Mouse (Mus musculus) Patski (cell line): ENCODE measurements at regions not wholly inside any gene's neighbourhood (a gene's known extent, or its start where the extent isn't known, plus 50 kb on each side); places are given as distances from the start of the nearest gene placed in this dataset.
A peak's percentile ranks its signal among the peaks of the same experiment; 100 is the strongest.
"Not testable (repeated sequence)": the region's sequence is repeated elsewhere in the genome, so short reads cannot be mapped to it uniquely, and the experiment has no call there.

ENCODE experiments used
- ATAC-seq: fragments of 100-300 bp; one replicate; pipeline ENCODE4 v1.8.0; 2021
- CTCF ChIA-PET: fragments of 350-600 bp; sonication (Branson Sonifier 250); formaldehyde crosslinking; loops from one replicate; lab custom pipeline; 2022; ENCODE audit warnings: inconsistent platforms; lab: Charles Lee
- POLR2A ChIA-PET: fragments of 350-600 bp; sonication (Branson Sonifier 250); formaldehyde crosslinking; loops from one replicate; lab custom pipeline; 2022; ENCODE audit warnings: antibody characterized with exemption, inconsistent platforms; lab: Charles Lee
- DNase-seq: peaks from one replicate; pipeline ENCODE4 v3.0.0-alpha.2; 2011; ENCODE audit warnings: low read depth, low spot score
- H3K27me3 ChIP-seq: fragments of 371-371 bp; one replicate; pipeline ENCODE4 v1.5.1; 2021
- CTCF ChIP-seq: fragments of 100-300 bp; IDR thresholded peaks from one replicate; pipeline ENCODE4 v1.5.1; 2021
- in situ Hi-C: fragments of 300-500 bp; cut with MboI; formaldehyde crosslinking; loops from 3 replicates; pipeline ENCODE4 v1.11.1; 2018; ENCODE audit warnings: low pct_unique_long_range_greater_than_20kb, mixed read lengths

- peak; percentile 42 for ATAC-seq
- DNase-seq: no peak
- ChIA-PET POLR2A (no interaction called here), CTCF (no interaction called here)
- TF ChIP-seq CTCF: no peak
- no peaks in the 10 kb centered on the region for H3K27me3 ChIP-seq
- in situ Hi-C loops: no loop called here
Measured at GRCm38 (mm10) chr3:117067470-117068053, 98.8 kb upstream of the Palmd start.

DNA sequence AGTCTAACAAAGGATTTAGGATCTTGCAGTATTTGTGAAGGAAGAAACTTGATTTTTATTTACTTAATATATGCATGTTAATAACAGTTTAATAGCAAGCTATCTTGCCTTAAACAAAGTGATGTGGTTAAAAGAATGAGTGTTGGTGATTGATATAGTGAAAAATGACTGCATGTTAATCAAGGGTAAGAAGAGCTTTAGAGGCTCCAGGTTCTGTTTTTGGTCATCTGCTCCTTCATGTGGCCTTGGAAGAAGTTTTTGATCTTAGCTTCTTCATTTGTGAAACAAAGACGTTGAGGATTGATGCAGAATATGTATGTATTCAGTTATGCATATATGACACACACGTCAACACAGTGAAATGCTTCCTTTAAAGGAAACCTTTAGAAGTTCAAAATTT lies 97.1 kb upstream of the Palmd start:
- ChIA-PET CTCF (interaction anchor here (1.0 to 1.4 kb wide), 3 partner anchors 11 to 93 kb away, joined by 3 to 4 read pairs (median 3); no protein-coding TSS in a partner anchor), POLR2A (no interaction called here)
- ATAC-seq: no peak
- TF ChIP-seq CTCF: no peak
- no peak for DNase-seq
- H3K27me3 ChIP-seq: no peaks in the 10 kb centered on the region
- in situ Hi-C loops: no loop called here

DNA sequence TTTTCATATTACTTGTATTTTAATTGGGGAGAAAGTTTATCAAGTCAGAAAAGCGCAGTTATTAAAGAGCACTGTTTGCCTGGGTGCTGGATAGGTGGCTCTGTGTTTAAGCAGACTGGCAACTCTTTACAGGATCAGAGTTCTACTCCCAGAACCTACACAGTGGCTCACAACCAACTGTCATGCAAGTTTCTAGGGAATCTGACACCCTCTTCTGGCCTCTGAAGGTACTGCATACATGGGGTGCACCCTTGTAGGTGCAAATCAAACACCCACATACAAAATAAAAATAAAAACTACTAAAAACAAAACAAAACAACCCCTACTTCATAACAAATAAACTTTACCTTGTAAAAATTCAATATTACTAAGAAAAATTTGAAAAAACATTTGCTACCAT lies 93.0 kb upstream of the Palmd start:
- in situ Hi-C loops: loop anchor here (5.0 kb wide), 1 partner anchor 155 kb away; no protein-coding TSS in a partner anchor
- CTCF ChIA-PET: interaction anchor here (1.4 to 1.8 kb wide), 2 partner anchors 10 to 14 kb away, joined by 4 to 9 read pairs; no protein-coding TSS in a partner anchor
- DNase-seq (no peak), ATAC-seq (no peak)
- POLR2A ChIA-PET: no interaction called here
- TF ChIP-seq CTCF: peak; percentile 71
- no peaks in the 10 kb centered on the region for H3K27me3 ChIP-seq

DNA sequence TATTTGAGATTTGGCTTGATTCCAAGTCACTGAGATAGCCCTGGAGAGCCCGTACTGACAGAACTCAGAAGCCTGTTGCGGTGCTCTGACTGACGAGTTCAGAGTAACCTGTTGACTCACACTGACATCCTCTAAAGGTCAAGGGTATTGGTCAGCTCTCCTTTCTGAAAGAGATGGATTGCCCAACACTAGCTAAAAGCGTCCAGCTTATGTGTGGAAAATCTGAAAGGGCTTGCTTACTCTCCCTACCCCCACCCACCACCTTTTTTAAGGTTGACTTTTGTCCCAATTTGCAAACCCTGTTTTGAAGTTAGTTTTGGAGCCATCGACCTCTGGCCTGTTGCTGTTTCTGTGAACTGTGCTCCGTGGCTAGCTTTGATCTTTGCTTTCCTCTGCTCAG lies 92.4 kb upstream of the Palmd start:
- TF ChIP-seq CTCF: no peak
- no peak for ATAC-seq
- ChIA-PET POLR2A (no interaction called here), CTCF (interaction anchor here (1.0 to 1.4 kb wide), 2 partner anchors 13 to 29 kb away, joined by 3 to 4 read pairs; no protein-coding TSS in a partner anchor)
- DNase-seq: no peak
- H3K27me3 ChIP-seq: no peaks in the 10 kb centered on the region
- in situ Hi-C loops: loop anchor here (5.0 kb wide), 1 partner anchor 154 kb away; no protein-coding TSS in a partner anchor

- DNase-seq, in situ Hi-C loops, ATAC-seq, POLR2A ChIA-PET, H3K27me3 ChIP-seq: not testable (repeated sequence)
- CTCF ChIA-PET: interaction anchor here (1.0 to 1.5 kb wide), 3 partner anchors 48 to 141 kb away, joined by 3 to 5 read pairs (median 4); no protein-coding TSS in a partner anchor
Measured at GRCm38 (mm10) chr3:117054711-117055110, 85.9 kb upstream of the Palmd start.

- POLR2A ChIA-PET: no interaction called here
- ATAC-seq: no peak
- CTCF ChIA-PET: interaction anchor here (2.2 kb wide), 1 partner anchor 11 kb away, joined by 9 read pairs; no protein-coding TSS in a partner anchor
- H3K27me3 ChIP-seq: no peaks in the 10 kb centered on the region
- no peak for DNase-seq
- no peak for TF ChIP-seq CTCF
- in situ Hi-C loops: no loop called here
Measured at GRCm38 (mm10) chr3:117051431-117051830, 82.6 kb upstream of the Palmd start.

DNA sequence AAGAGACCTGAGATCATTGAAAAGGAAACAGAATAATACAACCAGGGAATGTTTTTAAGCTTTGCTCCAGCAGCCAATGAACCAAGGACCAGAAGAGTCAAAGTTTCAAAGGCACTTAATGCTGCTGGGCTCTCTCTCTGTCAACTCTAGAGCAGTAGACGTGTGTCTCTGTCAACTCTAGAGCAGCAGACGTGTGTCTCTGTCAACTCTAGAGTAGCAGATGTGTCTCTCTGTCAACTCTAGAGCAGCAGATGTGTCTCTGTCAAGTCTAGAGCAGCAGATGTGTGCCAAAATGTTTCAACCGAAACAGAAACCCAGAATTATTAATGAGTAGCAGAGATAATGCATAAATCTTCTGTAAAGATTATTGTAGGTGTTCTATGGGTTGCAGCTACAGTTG lies 82.1 kb upstream of the Palmd start:
- DNase-seq (no peak), ATAC-seq (peak; percentile 67)
- ChIA-PET CTCF (no interaction called here), POLR2A (no interaction called here)
- in situ Hi-C loops: no loop called here
- no peaks in the 10 kb centered on the region for H3K27me3 ChIP-seq
- TF ChIP-seq CTCF: no peak

- no peaks in the 10 kb centered on the region for H3K27me3 ChIP-seq
- no peak for TF ChIP-seq CTCF
- ChIA-PET CTCF (interaction anchor here (2.3 kb wide), 1 partner anchor 9 kb away, joined by 4 read pairs; no protein-coding TSS in a partner anchor), POLR2A (no interaction called here)
- DNase-seq (no peak), ATAC-seq (no peak)
- in situ Hi-C loops: no loop called here
Measured at GRCm38 (mm10) chr3:117049410-117049809, 80.6 kb upstream of the Palmd start.

DNA sequence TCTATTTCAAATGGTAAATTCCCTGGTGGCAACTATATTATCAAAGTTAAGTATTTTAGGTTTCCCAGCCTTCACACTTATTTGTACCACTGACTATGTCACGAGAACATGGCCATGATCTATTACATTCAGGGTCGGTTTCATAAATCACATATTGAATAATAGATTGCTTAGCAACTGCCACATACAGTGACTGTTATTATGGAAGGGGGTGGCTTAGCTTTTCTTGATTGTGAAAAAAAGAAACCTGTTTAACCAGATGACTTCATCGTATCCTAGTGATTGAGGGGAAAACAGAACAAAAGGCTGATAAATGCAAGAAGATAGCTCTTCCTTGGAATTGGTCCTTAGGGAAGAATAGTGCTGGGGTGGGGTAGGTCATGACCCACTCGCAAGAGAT lies 76.0 kb upstream of the Palmd start:
- CTCF ChIA-PET: no interaction called here
- no peak for TF ChIP-seq CTCF
- in situ Hi-C loops: no loop called here
- ATAC-seq (no peak), DNase-seq (no peak)
- POLR2A ChIA-PET: no interaction called here
- H3K27me3 ChIP-seq: no peaks in the 10 kb centered on the region

DNA sequence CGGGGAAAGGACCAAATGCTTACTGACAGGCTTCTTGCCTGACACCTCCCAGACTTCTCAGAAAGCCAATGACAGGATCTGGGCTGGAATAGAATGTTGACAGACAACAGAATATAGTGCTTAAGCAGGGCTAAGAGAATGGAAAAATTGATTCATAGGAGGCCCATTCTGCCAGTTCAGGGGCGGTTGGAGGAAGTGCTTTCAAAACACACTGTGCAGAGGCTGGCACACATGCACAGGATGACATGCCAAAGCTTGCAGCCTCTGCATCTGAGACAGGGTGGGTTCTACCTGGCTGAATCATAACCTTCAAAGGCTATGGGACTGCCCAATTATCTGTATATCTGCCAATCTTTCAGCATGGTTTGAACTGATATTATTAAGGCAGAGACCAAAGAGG lies 75.5 kb upstream of the Palmd start:
- in situ Hi-C loops: no loop called here

GRCm38 (mm10) chr3:117038928-117039300 lies 70.1 kb upstream of the Palmd start:
- H3K27me3 ChIP-seq: no peaks in the 10 kb centered on the region
- no peak for TF ChIP-seq CTCF
- in situ Hi-C loops: no loop called here
- ChIA-PET CTCF (interaction anchor here (1.7 to 1.8 kb wide), 2 partner anchors 12 to 49 kb away, joined by 3 to 6 read pairs; no protein-coding TSS in a partner anchor), POLR2A (no interaction called here)
- DNase-seq (no peak), ATAC-seq (no peak)

More for the DNA sequence above, 75.5 kb upstream of the Palmd start:
- ChIA-PET CTCF (no interaction called here), POLR2A (no interaction called here)
- H3K27me3 ChIP-seq: no peaks in the 10 kb centered on the region
- ATAC-seq (no peak), DNase-seq (no peak)
- TF ChIP-seq CTCF: no peak
